Mouse (Mus musculus) midbrain, embryonic 15.5 days (tissue): ENCODE measurements around the gene St6galnac4. TPM values are rescaled to one million over a fixed set of nuclear protein-coding genes. Genes with fewer than 3 reads are reported as not detected.

Experiments used
- ATAC-seq: fragments of 200-750 bp; cut with Nextera tagmentation; replicated peaks from 2 replicates; pipeline ENCODE4 v1.8.0; 2017; ENCODE audit warnings: moderate TSS enrichment
- H3K27ac ChIP-seq: fragments of 300-500 bp; sonication (generic); 2 replicates; pipeline ENCODE4 v1.5.1; 2015; ENCODE audit warnings: mild to moderate bottlenecking, inconsistent platforms
- H3K27me3 ChIP-seq: fragments of 300-500 bp; sonication (generic); replicated peaks from 2 replicates; pipeline ENCODE4 v1.6.1; 2015; ENCODE audit warnings: inconsistent platforms
- H3K36me3 ChIP-seq: fragments of 300-500 bp; sonication (generic); replicated peaks from 2 replicates; pipeline ENCODE4 v1.6.1; 2015; ENCODE audit warnings: inconsistent platforms
- H3K4me1 ChIP-seq: fragments of 300-500 bp; sonication (generic); 2 replicates; pipeline ENCODE4 v1.6.1; 2015; ENCODE audit warnings: inconsistent platforms
- H3K4me2 ChIP-seq: fragments of 300-500 bp; sonication (generic); 2 replicates; pipeline ENCODE4 v1.6.1; 2015; ENCODE audit warnings: inconsistent platforms, mild to moderate bottlenecking, moderate library complexity
- H3K4me3 ChIP-seq: fragments of 300-500 bp; sonication (generic); 2 replicates; pipeline ENCODE4 v1.5.1; 2015; ENCODE audit warnings: mild to moderate bottlenecking, inconsistent platforms
- H3K9ac ChIP-seq: fragments of 300-500 bp; sonication (generic); 2 replicates; pipeline ENCODE4 v1.6.1; 2015; ENCODE audit warnings: mild to moderate bottlenecking, inconsistent platforms
- H3K9me3 ChIP-seq: fragments of 300-500 bp; sonication (generic); 2 replicates; pipeline ENCODE4 v1.6.1; 2016; ENCODE audit warnings: inconsistent platforms
- WGBS: fragments of 180-500 bp; shearing (Covaris S2); methylation state at CpG from one replicate; pipeline ENCODE4 v1.1.7; 2015; ENCODE audit warnings: mixed read lengths; 5-methylcytosine and 5-hydroxymethylcytosine counted together
- polyA plus RNA-seq: library from polyadenylated mRNA; unstranded; fragments of >200 nt; fragmentation: Nextera tagmentation; extraction: Ambion mirVana; gene quantifications from 2 replicates; pipeline ENCODE4 v1.2.1, GENCODE M21; 2015

Gene St6galnac4
- 33.3 and 36.5 TPM in 2 replicates for polyA plus RNA-seq

DNA sequence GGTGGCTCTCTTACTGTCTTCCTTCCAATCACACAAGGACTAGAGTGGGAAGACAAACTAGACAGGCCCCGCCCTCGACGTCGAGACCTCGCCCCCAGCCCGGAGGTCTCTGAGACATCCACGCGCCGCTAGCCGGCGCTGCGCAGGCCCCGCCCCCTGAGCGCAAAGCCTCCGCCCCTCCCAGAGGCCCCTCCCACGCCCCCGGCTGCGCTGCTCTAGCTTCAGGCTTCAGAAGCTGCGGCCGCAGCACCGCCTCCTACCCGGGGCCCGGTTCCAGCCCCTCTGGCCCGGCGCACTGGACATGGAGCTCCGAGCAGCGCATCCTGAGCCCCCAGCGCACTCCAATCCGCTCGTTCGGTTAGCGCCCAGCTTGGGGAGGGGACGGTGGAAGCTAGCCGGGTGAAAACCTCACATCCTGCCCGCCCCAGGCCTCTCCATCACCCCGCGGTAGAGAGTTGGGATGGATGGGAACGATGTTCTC is at the start of gene St6galnac4:
Gene St6galnac4, plus strand, starts transcription at position 225 of the 481 bp plus-strand sequence.
- peak within 1 kb of the TSS; percentile 52 for H3K4me3 ChIP-seq
- H3K9ac ChIP-seq = peak within 1 kb of the TSS; percentile 59
- peak within 1 kb of the TSS; percentile 48 for H3K27ac ChIP-seq
- H3K4me1 ChIP-seq = peaks cover 33% of the 10 kb centered on the region
- under 1% methylated on average over 37 of the region's 38 CpGs for WGBS
- peak; percentile 76 for ATAC-seq
- H3K27me3 ChIP-seq = no peaks in the 10 kb centered on the region
- H3K4me2 ChIP-seq = peak within 1 kb of the TSS; percentile 57
- H3K36me3 ChIP-seq = no peaks in the 10 kb centered on the region
- no peaks in the 10 kb centered on the region for H3K9me3 ChIP-seq

DNA sequence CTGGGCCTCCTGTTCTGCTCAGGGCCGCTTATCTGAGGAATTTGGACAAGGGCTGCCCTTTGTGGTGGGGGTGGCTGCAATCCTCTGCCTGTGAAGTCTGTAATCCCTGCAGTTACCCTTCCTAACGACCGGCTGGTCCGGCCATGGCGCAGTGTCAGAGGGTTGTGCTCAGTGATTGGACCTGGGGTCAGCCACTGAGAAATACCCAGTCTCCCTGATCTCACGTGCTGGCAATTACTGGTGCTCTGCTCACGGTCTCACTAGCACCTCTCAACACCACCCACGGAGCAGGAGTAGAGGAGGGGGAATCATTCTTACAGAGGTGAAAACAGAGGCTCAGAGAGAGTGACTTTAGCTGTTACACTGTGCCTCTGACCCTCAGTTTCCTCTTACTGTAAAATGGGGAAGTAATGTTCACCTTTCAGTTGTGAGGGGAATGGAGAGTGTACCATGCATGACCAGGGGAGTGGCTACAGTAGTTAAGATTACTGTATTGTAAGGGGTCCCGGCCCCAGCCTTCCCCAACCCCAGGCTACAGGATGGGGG is 49.5 kb upstream of the St6galnac4 start:
- Histone ChIP-seq H3K4me2 (peak overlapping the region; percentile 72), H3K9ac (peak overlapping the region; percentile 78), H3K36me3 (no peaks in the 10 kb centered on the region), H3K27me3 (no peaks in the 10 kb centered on the region), H3K4me3 (peak overlapping the region; percentile 89), H3K27ac (peak overlapping the region; percentile 67), H3K4me1 (peaks cover 62% of the 10 kb centered on the region), H3K9me3 (no peaks in the 10 kb centered on the region)
- 11% methylated on average over 9 of the region's 9 CpGs for WGBS
- no peak for ATAC-seq

DNA sequence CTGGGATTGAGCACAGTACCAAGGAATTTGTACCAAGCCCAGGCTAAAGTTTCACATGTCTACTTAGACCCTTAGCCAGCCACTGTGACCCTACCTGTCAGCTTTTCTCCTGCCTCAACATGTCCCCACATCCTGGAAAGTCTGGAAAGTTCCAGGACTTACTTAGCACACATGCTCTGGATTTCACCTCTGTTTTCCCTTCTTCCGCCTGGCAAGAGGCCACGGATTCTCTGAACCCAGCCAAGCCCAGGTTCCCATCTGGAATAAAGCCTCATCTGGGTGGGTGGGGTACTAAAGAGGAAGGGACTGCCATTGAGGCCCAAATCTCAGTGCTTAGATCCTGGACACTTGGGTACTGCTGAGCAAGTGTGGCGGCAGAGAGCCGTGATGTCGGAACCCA is 49.0 kb upstream of the St6galnac4 start:
- Histone ChIP-seq H3K27ac (no peak overlapping the region), H3K9ac (no peak overlapping the region; the same call in 1 of the 2 replicates), H3K36me3 (no peaks in the 10 kb centered on the region), H3K4me1 (peaks cover 67% of the 10 kb centered on the region), H3K27me3 (no peaks in the 10 kb centered on the region), H3K4me3 (peak overlapping the region; percentile 89), H3K4me2 (peak overlapping the region; percentile 72), H3K9me3 (no peaks in the 10 kb centered on the region)
- WGBS = 73% methylated on average over 5 of the region's 5 CpGs
- ATAC-seq = no peak

DNA sequence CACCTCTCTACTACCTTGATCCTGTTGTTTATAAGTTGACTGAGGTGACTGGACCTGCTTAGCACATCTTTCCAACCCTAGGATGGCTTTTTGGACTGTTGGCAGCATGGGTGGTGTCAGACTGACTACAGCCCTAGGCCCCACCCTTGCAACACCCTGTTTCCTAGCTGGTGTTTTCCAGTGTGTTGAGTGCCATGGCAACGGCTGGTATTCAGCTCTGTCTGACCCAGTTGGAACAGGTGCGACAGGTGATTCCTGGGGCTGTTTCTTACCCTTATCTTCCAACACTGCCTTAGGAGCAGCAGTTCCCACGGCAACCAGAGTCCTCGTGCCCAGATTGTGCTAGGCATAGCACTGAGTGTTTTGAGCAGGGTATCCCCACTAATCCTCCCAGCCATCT is 48.4 kb upstream of the St6galnac4 start:
- ATAC-seq = no peak
- no peak overlapping the region for H3K27ac ChIP-seq
- no peaks in the 10 kb centered on the region for H3K9me3 ChIP-seq
- no peaks in the 10 kb centered on the region for H3K27me3 ChIP-seq
- peaks cover 68% of the 10 kb centered on the region for H3K4me1 ChIP-seq
- no peak overlapping the region for H3K9ac ChIP-seq
- no peaks in the 10 kb centered on the region for H3K36me3 ChIP-seq
- peak overlapping the region; percentile 72 for H3K4me2 ChIP-seq
- no peak overlapping the region; the same call in 1 of the 2 replicates for H3K4me3 ChIP-seq
- WGBS = 58% methylated on average over 4 of the region's 4 CpGs

DNA sequence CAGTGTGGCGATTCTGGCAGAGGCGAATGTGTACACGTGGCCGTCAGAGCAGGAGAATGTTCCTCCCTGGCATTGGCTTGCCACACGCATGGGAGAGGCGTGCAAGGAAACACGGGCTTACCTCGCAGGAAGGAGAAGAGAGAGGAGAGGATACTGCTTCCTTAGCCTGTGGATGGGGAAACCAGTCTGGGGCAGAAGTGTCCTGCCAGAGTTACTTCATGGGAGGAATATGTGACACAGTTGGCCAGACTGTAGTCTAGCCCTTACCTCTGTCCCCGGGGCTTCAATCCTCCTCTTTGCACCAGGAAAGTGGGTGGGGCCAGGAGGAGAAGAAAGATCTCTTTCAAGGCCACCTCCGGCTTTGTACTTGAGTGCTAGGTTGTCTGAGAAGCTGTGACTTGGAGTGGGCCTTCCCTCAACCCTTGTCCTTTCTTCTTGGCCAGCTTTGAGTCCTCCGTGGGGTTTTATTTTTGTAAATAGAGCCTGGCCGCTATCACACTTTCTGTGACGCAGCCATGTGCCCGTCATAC is 47.4 kb upstream of the St6galnac4 start:
- no peaks in the 10 kb centered on the region for H3K9me3 ChIP-seq
- H3K4me3 ChIP-seq = no peak overlapping the region
- no peak overlapping the region for H3K27ac ChIP-seq
- peaks cover 59% of the 10 kb centered on the region for H3K4me1 ChIP-seq
- no peak for ATAC-seq
- no peak overlapping the region for H3K9ac ChIP-seq
- WGBS = 80% methylated on average over 14 of the region's 14 CpGs
- no peak overlapping the region for H3K4me2 ChIP-seq
- H3K27me3 ChIP-seq = no peaks in the 10 kb centered on the region
- H3K36me3 ChIP-seq = no peaks in the 10 kb centered on the region

DNA sequence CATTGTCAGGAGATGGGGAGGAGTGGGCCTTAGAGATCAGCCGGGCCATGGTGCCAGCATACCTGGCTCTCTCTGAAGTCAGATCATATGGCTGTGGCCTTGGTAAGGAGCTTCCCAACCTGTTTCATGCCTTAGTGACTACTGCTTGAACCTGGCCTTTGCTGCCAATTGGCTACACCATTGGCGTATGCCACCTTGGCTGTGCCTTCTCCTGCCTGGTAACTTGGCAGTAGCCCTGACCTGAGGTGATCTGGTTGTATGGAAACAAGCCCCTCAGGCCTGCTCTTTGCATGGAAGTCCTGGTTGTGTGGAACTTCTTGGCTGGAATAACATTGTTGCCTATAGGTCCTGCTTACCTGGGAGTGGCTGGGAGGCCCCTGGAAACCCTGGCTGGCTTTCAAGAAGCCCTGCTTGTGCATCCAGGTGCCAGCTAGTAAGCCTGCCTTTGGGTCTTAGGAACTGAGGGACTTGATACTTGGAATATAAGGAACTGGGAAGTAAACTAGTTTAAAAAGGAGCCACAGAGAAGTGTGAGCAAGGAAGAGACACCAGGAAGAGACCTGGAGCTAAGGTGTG is 45.5 kb upstream of the St6galnac4 start:
- no peak overlapping the region for H3K4me3 ChIP-seq
- H3K4me2 ChIP-seq = no peak overlapping the region
- no peaks in the 10 kb centered on the region for H3K27me3 ChIP-seq
- no peak overlapping the region for H3K9ac ChIP-seq
- ATAC-seq = no peak
- H3K9me3 ChIP-seq = no peaks in the 10 kb centered on the region
- 94% methylated on average over 2 of the region's 2 CpGs for WGBS
- no peaks in the 10 kb centered on the region for H3K36me3 ChIP-seq
- peaks cover 51% of the 10 kb centered on the region for H3K4me1 ChIP-seq
- H3K27ac ChIP-seq = no peak overlapping the region

DNA sequence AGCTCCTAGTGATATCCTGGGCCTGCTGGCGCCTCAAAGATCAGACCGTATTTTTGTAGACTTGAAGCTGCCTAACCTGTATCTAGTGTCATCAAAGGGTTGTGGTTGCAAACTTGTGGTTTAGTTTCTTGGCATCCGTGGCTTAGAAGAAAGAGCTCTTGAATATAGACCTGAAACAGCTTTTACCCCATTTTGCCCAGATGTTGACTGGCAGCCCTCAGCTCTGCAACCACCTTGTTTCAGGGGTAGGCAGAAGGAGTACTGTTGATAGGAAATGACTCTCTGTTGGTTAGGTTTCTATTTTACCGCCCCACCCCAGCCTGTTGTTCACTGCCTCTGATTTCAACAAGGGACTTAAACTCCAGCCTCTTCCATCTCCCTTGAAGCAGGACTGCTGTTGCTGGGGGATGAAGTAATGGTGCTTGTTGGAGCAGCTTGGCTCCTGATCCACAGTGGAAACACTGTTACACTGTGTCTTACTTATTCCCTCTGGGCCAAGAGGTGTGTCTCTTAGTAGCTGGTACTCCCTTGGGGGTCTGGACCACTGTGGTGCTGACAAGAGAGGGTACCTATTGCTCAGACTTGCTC is 44.8 kb upstream of the St6galnac4 start:
- no peaks in the 10 kb centered on the region for H3K36me3 ChIP-seq
- no peak overlapping the region for H3K4me2 ChIP-seq
- no peaks in the 10 kb centered on the region for H3K9me3 ChIP-seq
- peaks cover 45% of the 10 kb centered on the region for H3K4me1 ChIP-seq
- no peak overlapping the region for H3K4me3 ChIP-seq
- no peak overlapping the region for H3K27ac ChIP-seq
- H3K27me3 ChIP-seq = no peaks in the 10 kb centered on the region
- H3K9ac ChIP-seq = no peak overlapping the region
- ATAC-seq = no peak
- 93% methylated on average over 4 of the region's 4 CpGs for WGBS

DNA sequence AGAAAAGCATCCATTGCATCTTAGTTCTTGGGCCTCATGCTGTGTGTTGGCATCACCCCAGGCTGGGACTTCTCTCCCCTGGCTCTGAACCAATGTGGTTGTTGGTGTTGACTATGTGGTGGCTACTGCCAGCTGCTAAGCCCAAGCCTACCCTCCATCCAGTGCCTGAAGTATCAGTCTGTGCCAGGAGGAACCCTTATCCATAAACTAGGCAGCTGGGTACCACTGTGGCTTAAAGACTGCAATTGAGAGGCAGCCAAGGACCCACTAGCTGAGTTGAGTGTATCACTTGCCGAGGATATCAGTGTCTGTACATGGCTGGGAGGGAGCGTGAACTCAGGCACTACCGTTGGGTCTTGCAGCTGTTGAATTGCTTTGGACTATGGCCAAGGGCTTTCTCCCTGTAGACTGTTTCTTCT is 43.9 kb upstream of the St6galnac4 start:
- 77% methylated on average over 3 of the region's 3 CpGs for WGBS
- no peaks in the 10 kb centered on the region for H3K27me3 ChIP-seq

DNA sequence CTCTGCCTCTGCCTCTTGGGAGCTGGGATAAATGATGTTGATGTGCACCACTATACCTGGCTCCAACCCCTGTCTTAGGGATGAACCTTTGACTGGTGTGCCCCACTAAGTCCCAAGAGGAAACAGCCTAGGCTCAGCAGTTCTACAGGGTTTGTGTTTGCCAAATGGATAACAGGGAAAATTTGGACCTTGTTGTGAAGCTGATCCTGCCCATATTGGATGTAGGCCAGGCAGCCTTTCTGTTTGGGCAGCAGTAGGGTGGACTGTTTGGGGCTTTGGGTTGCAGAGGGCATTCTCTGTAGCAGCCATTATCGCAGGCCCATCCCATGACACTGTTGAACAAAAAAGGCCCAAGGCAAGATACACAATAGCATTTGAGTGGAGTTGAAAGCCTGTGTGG is 39.9 kb upstream of the St6galnac4 start:
- peaks cover 7% of the 10 kb centered on the region; the same call in 1 of the 2 replicates for H3K4me1 ChIP-seq
- ATAC-seq = no peak
- no peak overlapping the region for H3K4me2 ChIP-seq
- H3K27ac ChIP-seq = no peak overlapping the region
- no peaks in the 10 kb centered on the region for H3K9me3 ChIP-seq
- H3K36me3 ChIP-seq = no peaks in the 10 kb centered on the region
- 44% methylated on average over 1 of the region's 1 CpGs for WGBS
- H3K27me3 ChIP-seq = no peaks in the 10 kb centered on the region
- no peak overlapping the region for H3K4me3 ChIP-seq
- no peak overlapping the region for H3K9ac ChIP-seq

More for the DNA sequence above, 43.9 kb upstream of the St6galnac4 start:
- Histone ChIP-seq H3K9ac (no peak overlapping the region), H3K4me1 (peaks cover 35% of the 10 kb centered on the region), H3K4me3 (no peak overlapping the region), H3K27ac (no peak overlapping the region), H3K4me2 (no peak overlapping the region), H3K36me3 (no peaks in the 10 kb centered on the region), H3K9me3 (no peaks in the 10 kb centered on the region)
- ATAC-seq = no peak

DNA sequence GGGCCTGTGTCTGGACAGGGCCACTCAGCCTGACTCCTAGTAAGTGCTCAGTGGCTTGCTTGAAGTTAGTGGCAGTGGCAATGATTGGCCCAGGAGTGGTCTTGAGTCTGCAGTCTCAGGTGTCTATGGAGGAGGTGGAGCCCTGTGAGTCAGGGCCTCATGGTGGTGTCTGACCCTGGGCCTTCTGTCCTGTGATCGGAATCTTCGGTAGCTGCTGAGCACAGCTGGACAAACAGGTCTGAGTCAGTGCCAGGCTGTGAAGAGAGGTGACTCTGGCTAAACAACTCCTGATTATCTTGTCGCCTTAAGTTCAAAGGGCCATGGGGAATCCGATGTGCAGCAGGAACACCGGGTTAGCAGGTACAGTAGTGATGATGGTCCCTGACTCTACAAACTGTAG is 39.5 kb upstream of the St6galnac4 start:
- H3K27me3 ChIP-seq = no peaks in the 10 kb centered on the region
- no peak overlapping the region for H3K4me2 ChIP-seq
- WGBS = 91% methylated on average over 5 of the region's 5 CpGs
- H3K4me3 ChIP-seq = no peak overlapping the region
- H3K9me3 ChIP-seq = no peaks in the 10 kb centered on the region
- ATAC-seq = no peak
- H3K36me3 ChIP-seq = no peaks in the 10 kb centered on the region
- peaks cover 7% of the 10 kb centered on the region; the same call in 1 of the 2 replicates for H3K4me1 ChIP-seq
- no peak overlapping the region for H3K27ac ChIP-seq
- H3K9ac ChIP-seq = no peak overlapping the region

DNA sequence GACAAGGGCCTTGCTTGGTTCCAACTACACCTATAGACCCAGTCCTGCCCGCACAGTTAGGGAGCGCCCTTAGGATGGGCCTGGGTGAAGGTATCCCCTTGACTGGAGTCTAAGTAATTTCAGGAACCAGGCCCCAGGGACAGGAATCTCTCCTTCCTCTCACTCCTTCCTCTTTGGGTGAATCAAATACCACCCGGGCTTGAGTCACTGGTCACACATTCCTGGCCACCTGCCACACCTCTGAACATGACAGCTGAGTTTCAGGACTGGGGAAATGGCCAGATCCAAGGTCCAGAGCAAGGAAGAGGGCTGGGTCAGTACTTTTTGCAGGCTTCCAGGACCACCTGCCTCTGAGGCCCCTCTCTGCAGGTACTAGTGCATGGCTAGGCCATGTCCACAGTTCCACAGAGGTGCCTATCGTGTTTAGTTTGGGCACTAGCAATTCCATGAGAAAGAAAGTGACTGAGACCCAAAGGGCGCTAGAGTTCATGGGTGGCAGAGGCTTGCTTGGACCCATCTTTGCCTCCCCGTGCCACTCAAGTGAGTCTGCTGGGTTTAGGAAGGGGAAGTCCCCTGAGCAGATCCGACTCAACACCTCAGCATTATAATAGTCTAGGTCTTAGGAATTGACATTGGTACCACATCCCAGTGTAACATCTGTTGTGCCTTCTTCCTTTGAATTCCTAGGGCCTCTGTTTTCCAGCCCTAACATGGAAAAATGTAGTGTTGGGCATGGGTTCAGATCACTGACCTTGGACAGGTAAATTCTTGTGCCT is 38.7 kb upstream of the St6galnac4 start:
- Histone ChIP-seq H3K4me1 (no peaks in the 10 kb centered on the region), H3K27ac (no peak overlapping the region), H3K4me3 (no peak overlapping the region), H3K9ac (no peak overlapping the region), H3K9me3 (no peaks in the 10 kb centered on the region), H3K27me3 (no peaks in the 10 kb centered on the region), H3K4me2 (no peak overlapping the region), H3K36me3 (no peaks in the 10 kb centered on the region)
- ATAC-seq = no peak
- 90% methylated on average over 7 of the region's 7 CpGs for WGBS

DNA sequence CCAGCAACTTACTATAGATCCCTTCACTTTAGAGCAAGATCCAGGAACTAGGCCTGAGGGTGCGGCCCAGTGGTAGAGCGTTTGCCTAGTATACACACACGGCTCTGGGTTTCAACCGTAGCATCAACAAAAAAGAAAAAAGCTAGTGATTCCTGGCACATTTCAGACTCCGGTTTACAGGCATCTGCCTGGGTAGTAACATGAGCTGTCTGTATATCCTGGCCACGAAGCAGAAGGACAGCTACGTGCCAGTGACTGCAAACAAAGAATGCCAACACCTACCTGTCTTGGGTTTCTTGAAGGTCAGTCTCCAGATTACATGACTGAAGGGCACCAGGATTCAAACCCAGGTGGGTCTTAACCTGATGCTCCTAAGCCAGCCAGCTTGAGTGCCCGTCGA is 37.7 kb upstream of the St6galnac4 start:
- 96% methylated on average over 9 of the region's 9 CpGs for WGBS
- ATAC-seq = no peak
- Histone ChIP-seq H3K36me3 (no peaks in the 10 kb centered on the region), H3K27me3 (no peaks in the 10 kb centered on the region), H3K4me1 (no peaks in the 10 kb centered on the region), H3K9ac (no peak overlapping the region), H3K27ac (no peak overlapping the region), H3K4me2 (no peak overlapping the region), H3K4me3 (no peak overlapping the region), H3K9me3 (no peaks in the 10 kb centered on the region)
